Mouse (Mus musculus) CH12.LX (cell line): ENCODE data around the gene Tmem169. TPM values are rescaled to one million over a fixed set of nuclear protein-coding genes. Genes with fewer than 3 reads are reported as not detected.

Source experiments
- DNase-seq: peaks from one replicate; pipeline ENCODE4 v3.0.0-alpha.2; 2013; ENCODE audit errors: extremely low read depth
- H3K27ac ChIP-seq: 2 replicates; pipeline ENCODE4 v1.5.1; 2012; ENCODE audit warnings: low read depth, mild to moderate bottlenecking, control low read depth, moderate library complexity; ENCODE audit not compliant: insufficient read depth
- H3K27me3 ChIP-seq: replicated peaks from 2 replicates; pipeline ENCODE3; 2012; ENCODE audit warnings: inconsistent platforms
- H3K36me3 ChIP-seq, 2 experiments: replicated peaks in 1 of 2; 2 replicates each; pipeline versions ENCODE3 to v1.6.1; 2012; ENCODE audit warnings: inconsistent platforms in 1 of 2, low read length in 1 of 2, mild to moderate bottlenecking in 1 of 2, mixed read lengths in 1 of 2, moderate library complexity in 1 of 2; ENCODE audit not compliant: control insufficient read depth in 1 of 2, insufficient read depth in 1 of 2
- H3K4me1 ChIP-seq, 2 experiments: 2 replicates each; pipeline ENCODE4 v1.6.1; 2012; ENCODE audit warnings: inconsistent platforms in 1 of 2, moderate library complexity in 1 of 2; ENCODE audit not compliant: insufficient read depth in 2 of 2, control insufficient read depth in 1 of 2
- H3K4me2 ChIP-seq: 2 replicates; pipeline ENCODE4 v1.6.1; 2012; ENCODE audit warnings: low read depth, mild to moderate bottlenecking, control low read depth; ENCODE audit not compliant: poor library complexity, insufficient read depth, severe bottlenecking
- H3K4me3 ChIP-seq, 3 experiments: fragments of 150-350 bp in 1 of 3; sonication (generic) in 1 of 3; replicated peaks in 1 of 3; 2 replicates each; pipeline versions ENCODE3 to v1.5.1; 2011 to 2012; ENCODE audit warnings: low read depth in 2 of 3, low read length in 2 of 3, mild to moderate bottlenecking in 2 of 3, moderate library complexity in 2 of 3, control low read depth in 1 of 3, improper control_type of control experiment in 1 of 3, inconsistent platforms in 1 of 3, mixed read lengths in 1 of 3; ENCODE audit not compliant: poor library complexity in 1 of 3
- H3K79me2 ChIP-seq: replicated peaks from 2 replicates; pipeline ENCODE4 v1.6.1; 2012; ENCODE audit warnings: mild to moderate bottlenecking, moderate library complexity; ENCODE audit not compliant: control insufficient read depth, poor library complexity, insufficient read depth, severe bottlenecking; ENCODE audit errors: extremely low read depth
- H3K9ac ChIP-seq: 2 replicates; pipeline ENCODE4 v1.6.1; 2012; ENCODE audit warnings: low read depth, mild to moderate bottlenecking, control low read depth, moderate library complexity; ENCODE audit not compliant: insufficient read depth
- H3K9me3 ChIP-seq: replicated peaks from 2 replicates; pipeline ENCODE3; 2012; ENCODE audit warnings: low read length, inconsistent platforms, mixed read lengths
- BHLHE40 ChIP-seq: IDR thresholded peaks from 2 replicates; pipeline ENCODE4 v1.6.1; 2011; ENCODE audit warnings: mild to moderate bottlenecking, low read depth, low read length, improper control_type of control experiment
- CHD1 ChIP-seq: IDR thresholded peaks from 2 replicates; pipeline ENCODE4 v1.6.1; 2012; ENCODE audit warnings: low read depth, low read length, improper control_type of control experiment, inconsistent platforms
- CHD2 ChIP-seq: IDR thresholded peaks from 2 replicates; pipeline ENCODE4 v1.6.1; 2011; ENCODE audit warnings: low read length, improper control_type of control experiment
- E2F4 ChIP-seq: IDR thresholded peaks from 2 replicates; pipeline ENCODE4 v1.6.1; 2011; ENCODE audit warnings: low read depth, low read length, improper control_type of control experiment; ENCODE audit not compliant: insufficient replicate concordance
- ELF1 ChIP-seq: IDR thresholded peaks from 2 replicates; pipeline ENCODE4 v1.6.1; 2014; ENCODE audit warnings: low read depth, mild to moderate bottlenecking, inconsistent platforms, low read length, improper control_type of control experiment
- EP300 ChIP-seq: IDR thresholded peaks from 2 replicates; pipeline ENCODE4 v1.6.1; 2011; ENCODE audit warnings: low read length, improper control_type of control experiment
- HCFC1 ChIP-seq: IDR thresholded peaks from 2 replicates; pipeline ENCODE4 v1.6.1; 2012; ENCODE audit warnings: low read depth, mild to moderate bottlenecking, inconsistent platforms, low read length, improper control_type of control experiment
- IRF4 ChIP-seq: IDR thresholded peaks from 2 replicates; pipeline ENCODE4 v1.6.1; 2014; ENCODE audit warnings: low read depth, mild to moderate bottlenecking, inconsistent platforms, low read length, improper control_type of control experiment
- JUN ChIP-seq: IDR thresholded peaks from 2 replicates; pipeline ENCODE4 v1.6.1; 2011; ENCODE audit warnings: low read depth, mild to moderate bottlenecking, low read length, improper control_type of control experiment, moderate library complexity; ENCODE audit not compliant: insufficient read depth
- JUND ChIP-seq: conservative IDR thresholded peaks from 2 replicates; pipeline ENCODE4 v1.6.1; 2011; ENCODE audit warnings: low read depth, low read length, improper control_type of control experiment
- KAT2A ChIP-seq: IDR thresholded peaks from 2 replicates; pipeline ENCODE4 v1.6.1; 2012; ENCODE audit warnings: low read length, improper control_type of control experiment, inconsistent platforms; ENCODE audit not compliant: insufficient replicate concordance
- MAFK ChIP-seq: IDR thresholded peaks from 2 replicates; pipeline ENCODE4 v1.6.1; 2011; ENCODE audit warnings: low read length, improper control_type of control experiment; ENCODE audit not compliant: insufficient replicate concordance
- MEF2A ChIP-seq: IDR thresholded peaks from 2 replicates; pipeline ENCODE4 v1.6.1; 2014; ENCODE audit warnings: low read depth, mild to moderate bottlenecking, inconsistent platforms, low read length, improper control_type of control experiment, borderline replicate concordance
- MXI1 ChIP-seq: IDR thresholded peaks from 2 replicates; pipeline ENCODE4 v1.6.1; 2011; ENCODE audit warnings: mild to moderate bottlenecking, low read depth, low read length, improper control_type of control experiment
- MYC ChIP-seq: IDR thresholded peaks from 2 replicates; pipeline ENCODE4 v1.6.1; 2011; ENCODE audit warnings: low read depth, mild to moderate bottlenecking, improper control_type of control experiment, low read length
- NELFE ChIP-seq: IDR thresholded peaks from 2 replicates; pipeline ENCODE4 v1.6.1; 2011; ENCODE audit warnings: low read depth, low read length, improper control_type of control experiment
- PAX5 ChIP-seq: IDR thresholded peaks from 2 replicates; pipeline ENCODE4 v1.6.1; 2012; ENCODE audit warnings: low read length, inconsistent platforms, mixed read lengths
- POLR2A ChIP-seq: IDR thresholded peaks from 2 replicates; pipeline ENCODE4 v1.6.1; 2011; ENCODE audit warnings: low read depth, mild to moderate bottlenecking, improper control_type of control experiment, low read length
- POLR2AphosphoS2 ChIP-seq: IDR thresholded peaks from 2 replicates; pipeline ENCODE4 v1.6.1; 2011; ENCODE audit warnings: low read depth, low read length, improper control_type of control experiment
- SIN3A ChIP-seq: IDR thresholded peaks from 2 replicates; pipeline ENCODE4 v1.6.1; 2012; ENCODE audit warnings: low read length, improper control_type of control experiment, inconsistent platforms
- TCF12 ChIP-seq: IDR thresholded peaks from 2 replicates; pipeline ENCODE4 v1.6.1; 2014; ENCODE audit warnings: low read depth, mild to moderate bottlenecking, inconsistent platforms, low read length, improper control_type of control experiment
- UBTF ChIP-seq: IDR thresholded peaks from 2 replicates; pipeline ENCODE4 v1.6.1; 2012; ENCODE audit warnings: low read depth, mild to moderate bottlenecking, inconsistent platforms, low read length, improper control_type of control experiment, moderate library complexity
- USF1 ChIP-seq: IDR thresholded peaks from 2 replicates; pipeline ENCODE4 v1.6.1; 2014; ENCODE audit warnings: low read depth, mild to moderate bottlenecking, inconsistent platforms, low read length, improper control_type of control experiment
- USF2 ChIP-seq: conservative IDR thresholded peaks from 2 replicates; pipeline ENCODE4 v1.6.1; 2011; ENCODE audit warnings: low read depth, low read length, improper control_type of control experiment
- ZC3H11A ChIP-seq: IDR thresholded peaks from 2 replicates; pipeline ENCODE4 v1.6.1; 2012; ENCODE audit warnings: low read depth, mild to moderate bottlenecking, inconsistent platforms, low read length, improper control_type of control experiment
- dilution Hi-C: fragments of 300-500 bp; cut with MboI; formaldehyde crosslinking; loops from 2 replicates; pipeline ENCODE4 v1.14.3; 2020; ENCODE audit warnings: low sequenced_read_pairs; ENCODE audit not compliant: extremely low pct_unique_long_range_greater_than_20kb, extremely low pct_ligation_motif_present
- in situ Hi-C: fragments of 300-500 bp; cut with MboI; formaldehyde crosslinking; loops from 3 replicates; pipeline ENCODE4 v1.14.3; 2019; ENCODE audit warnings: low sequenced_read_pairs, low pct_ligation_motif_present, low pct_unique_long_range_greater_than_20kb, mixed read lengths
- polyA plus RNA-seq: library from polyadenylated mRNA; unstranded; fragments of >175 nt; gene quantifications from 2 replicates; pipeline ENCODE4 v1.2.1, GENCODE M21; 2012; ENCODE audit warnings: low read depth; ENCODE audit not compliant: insufficient read length
- total RNA-seq, 2 experiments: library from RNA; depleted of rRNA; stranded (reverse); fragments of 300-350 nt in 1 of 2; fragments of >200 nt in 1 of 2; gene quantifications; 2 replicates each; pipeline ENCODE4 v1.2.3; 2012 to 2014

The Tmem169 gene
- total and polyA plus RNA-seq, 3 experiments, result 0.17 to 0.26 TPM; not detected in 1

DNA sequence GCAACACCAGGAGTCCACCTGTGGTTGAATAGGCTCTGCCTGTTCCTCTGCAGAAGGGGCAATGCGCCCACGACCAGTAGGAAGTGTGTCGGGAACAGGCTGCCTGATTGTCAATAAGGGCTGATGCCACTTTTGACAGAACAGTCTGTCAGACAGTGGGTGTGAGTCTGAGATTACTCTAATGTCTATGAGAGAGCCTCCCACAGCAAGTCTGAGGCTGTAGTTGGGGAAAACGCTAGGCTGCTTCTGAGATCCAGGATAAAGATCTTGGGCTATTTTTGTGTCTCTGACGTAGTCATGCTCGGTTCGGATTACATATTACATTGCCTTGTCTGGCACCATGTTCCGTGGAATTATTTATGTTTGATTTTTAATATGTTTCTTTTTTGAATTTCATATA is 11.6 kb downstream of the Tmem169 start:
- in situ Hi-C loops (no loop called here), dilution Hi-C loops (no loop called here)
- Histone ChIP-seq H3K36me3 (no peaks in the 10 kb centered on the region), H3K27ac (no peak overlapping the region), H3K27me3 (no peaks in the 10 kb centered on the region), H3K9ac (no peak overlapping the region), H3K4me2 (no peak overlapping the region), H3K4me1 (no peaks in the 10 kb centered on the region), H3K4me3 (no peak overlapping the region), H3K79me2 (no peaks in the 10 kb centered on the region), H3K9me3 (no peaks in the 10 kb centered on the region)
- TF ChIP-seq UBTF, result no peak
- no peak for DNase-seq

DNA sequence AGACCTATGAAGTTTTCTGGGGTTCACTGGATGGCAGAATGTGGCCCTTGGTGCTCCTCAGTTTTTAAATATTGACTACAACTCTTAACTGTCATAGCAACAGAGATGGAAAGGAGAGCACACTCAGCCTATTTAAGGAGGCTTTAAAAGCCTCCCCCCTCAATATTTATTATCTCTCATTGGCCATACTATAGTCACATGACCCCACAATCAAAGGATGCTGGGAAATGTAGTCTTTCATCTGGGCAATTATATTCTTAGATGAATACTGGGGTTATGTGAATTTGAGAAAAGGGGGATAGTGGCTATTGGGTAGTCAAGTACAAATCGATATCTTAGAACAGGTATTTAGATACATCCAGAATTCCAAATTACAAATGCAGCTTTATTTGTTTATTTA is 17.7 kb downstream of the Tmem169 start:
- no peak overlapping the region for H3K9ac ChIP-seq
- no peak overlapping the region for H3K4me3 ChIP-seq
- dilution Hi-C loops, result no loop called here
- in situ Hi-C loops, result loop anchor here (10.0 kb wide), 1 partner anchor 543 kb away; no protein-coding TSS in a partner anchor
- H3K9me3 ChIP-seq, result no peaks in the 10 kb centered on the region
- no peak for DNase-seq
- H3K27me3 ChIP-seq, result no peaks in the 10 kb centered on the region
- H3K36me3 ChIP-seq, result no peaks in the 10 kb centered on the region
- H3K27ac ChIP-seq, result no peak overlapping the region
- H3K79me2 ChIP-seq, result no peaks in the 10 kb centered on the region
- no peak overlapping the region for H3K4me2 ChIP-seq
- peak; percentile 75 for TF ChIP-seq USF1
- no peak for TF ChIP-seq SIN3A
- peak; percentile 84 for TF ChIP-seq HCFC1
- peak; percentile 80 for TF ChIP-seq USF2
- H3K4me1 ChIP-seq, result peaks cover 0 to 9% of the 10 kb centered on the region in 2 experiments; a peak in 2 of 4 replicates

DNA sequence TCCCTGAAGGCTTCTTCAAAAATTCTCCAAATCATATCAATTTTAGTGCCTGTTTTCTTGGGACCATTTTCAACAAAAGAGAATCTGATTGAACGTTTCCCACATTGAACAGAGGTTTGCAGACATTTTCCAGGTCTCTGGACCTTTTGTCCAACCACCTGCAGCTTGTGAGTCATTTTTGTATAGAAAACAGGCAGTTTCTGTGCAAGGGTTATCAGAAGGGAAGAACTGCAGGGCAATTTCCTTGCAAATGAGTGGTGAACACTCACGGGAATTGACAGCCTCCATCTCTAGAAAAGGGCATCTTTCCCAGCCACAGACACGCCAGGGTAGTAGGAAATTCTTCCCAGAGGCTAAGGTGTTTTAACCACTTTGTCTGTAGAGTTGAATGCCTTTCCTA is 22.1 kb downstream of the Tmem169 start:
- Histone ChIP-seq H3K36me3 (peaks cover 0 to 14% of the 10 kb centered on the region in 2 experiments), H3K79me2 (no peaks in the 10 kb centered on the region), H3K27ac (no peak overlapping the region), H3K4me1 (peaks cover 6 to 29% of the 10 kb centered on the region in 2 experiments; a peak in 3 of 4 replicates), H3K4me3 (no peak overlapping the region), H3K9me3 (no peaks in the 10 kb centered on the region), H3K4me2 (peak overlapping the region; percentile 32), H3K27me3 (no peaks in the 10 kb centered on the region), H3K9ac (peak overlapping the region; percentile 13; the same call in 1 of the 2 replicates)
- peak; percentile 41 for DNase-seq
- in situ Hi-C loops, result loop anchor here (10.0 kb wide), 1 partner anchor 539 kb away; no protein-coding TSS in a partner anchor
- dilution Hi-C loops, result no loop called here
- TF ChIP-seq USF1 (no peak), ZC3H11A (no peak), MAFK (0 out of 2 replicates have a peak, but pooled peaks have one; percentile 16), EP300 (peak; percentile 85), MYC (no peak), E2F4 (no peak), CHD1 (no peak), CHD2 (no peak), POLR2AphosphoS2 (no peak), JUND (peak; percentile 63; the same call in 1 of the 2 replicates), POLR2A (no peak), MXI1 (no peak), JUN (peak; percentile 28; the same call in 1 of the 2 replicates), PAX5 (no peak), TCF12 (peak; percentile 60), NELFE (no peak; the same call in 1 of the 2 replicates), SIN3A (0 out of 2 replicates have a peak, but pooled peaks have one; percentile 44), BHLHE40 (peak; percentile 41; the same call in 1 of the 2 replicates), ELF1 (0 out of 2 replicates have a peak, but pooled peaks have one; percentile 9), MEF2A (no peak), KAT2A (no peak), IRF4 (peak; percentile 55; the same call in 1 of the 2 replicates)
